Mouse (Mus musculus): ENCODE measurements around the gene Lrrc75b.
"Not testable (repeated sequence)": the region's sequence is repeated elsewhere in the genome, so short reads cannot be mapped to it uniquely, and the experiment has no call there.

Gene Lrrc75b

DNA sequence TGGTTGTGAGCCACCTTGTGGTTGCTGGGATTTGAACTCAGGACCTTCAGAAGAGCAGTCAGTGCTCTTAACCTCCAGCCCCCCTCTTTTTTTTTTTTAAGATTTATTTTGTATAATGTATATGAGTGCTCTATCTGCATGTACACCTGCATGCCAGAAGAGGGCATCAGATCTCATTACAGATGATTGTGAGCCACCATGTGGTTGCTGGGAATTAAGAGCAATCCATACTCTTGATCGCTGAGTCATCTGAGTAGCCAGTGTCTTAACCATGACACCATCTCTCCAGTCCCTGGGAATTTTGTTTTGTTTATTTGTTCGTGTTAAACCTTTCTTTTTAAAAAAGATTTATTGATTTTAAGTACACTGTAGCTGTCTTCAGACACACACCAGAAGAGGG, 6.6 kb upstream of the Lrrc75b start:
- not testable (repeated sequence) for DNase-seq

DNA sequence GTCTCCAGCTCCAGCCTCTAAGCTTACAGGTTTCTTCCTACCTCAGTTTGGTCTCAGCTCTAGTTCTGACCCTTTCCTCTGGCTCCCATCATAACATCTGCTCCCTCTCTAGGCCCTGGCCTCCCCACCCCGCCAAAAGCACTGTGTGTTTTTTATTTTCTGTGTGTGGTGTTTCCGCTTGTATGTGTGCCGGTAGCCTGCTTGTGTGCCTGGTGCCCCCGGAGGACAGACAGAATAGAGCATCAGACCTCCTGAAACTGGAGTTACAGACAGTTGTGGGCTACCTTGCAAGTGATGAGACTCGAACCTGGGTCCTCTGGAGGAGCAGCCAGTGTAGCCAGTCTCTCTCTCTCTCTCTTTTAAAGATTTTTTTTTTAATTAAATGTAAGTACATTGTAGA, 6.2 kb upstream of the Lrrc75b start:
- no peak for DNase-seq

DNA sequence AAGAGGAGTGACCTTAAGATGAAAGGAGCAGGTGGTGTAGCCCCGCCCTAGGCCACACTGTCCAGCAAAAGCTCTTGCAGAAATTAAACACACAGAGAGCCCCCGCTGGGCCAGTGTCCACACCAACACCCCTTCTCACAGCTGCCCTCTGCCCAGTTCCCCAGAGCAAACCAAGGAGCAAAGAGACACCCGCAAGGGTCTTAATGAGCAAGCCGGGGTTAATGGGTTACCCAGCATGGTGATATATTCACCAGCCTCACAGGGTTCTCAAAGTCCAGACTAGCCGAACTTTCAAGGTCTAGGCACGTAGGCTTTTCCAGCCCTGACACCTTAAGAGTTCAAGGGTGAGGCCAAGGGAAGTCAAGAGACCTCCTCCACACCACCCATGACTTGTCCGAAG, 5.8 kb upstream of the Lrrc75b start:
- no peak for DNase-seq

DNA sequence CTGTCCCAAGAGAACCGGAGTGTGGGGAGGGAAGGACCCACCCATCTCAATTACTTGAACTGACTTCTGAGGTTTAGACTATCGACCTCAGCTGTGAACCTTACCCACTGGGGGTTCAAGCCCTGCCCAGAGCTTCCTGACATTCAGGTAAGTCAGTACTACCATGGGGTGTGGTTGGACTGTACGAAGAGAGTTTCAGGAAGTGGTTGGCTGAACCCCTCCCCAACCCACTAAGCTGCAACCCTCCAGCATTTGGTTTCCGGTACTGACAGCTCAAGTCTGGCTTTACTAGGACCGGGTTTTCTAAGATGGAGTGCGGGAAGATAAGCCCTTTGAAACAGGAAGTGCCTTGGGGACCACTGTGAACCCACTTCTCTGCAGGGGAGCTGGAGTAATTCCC, 5.3 kb upstream of the Lrrc75b start:
- DNase-seq: peak; percentile 24

DNA sequence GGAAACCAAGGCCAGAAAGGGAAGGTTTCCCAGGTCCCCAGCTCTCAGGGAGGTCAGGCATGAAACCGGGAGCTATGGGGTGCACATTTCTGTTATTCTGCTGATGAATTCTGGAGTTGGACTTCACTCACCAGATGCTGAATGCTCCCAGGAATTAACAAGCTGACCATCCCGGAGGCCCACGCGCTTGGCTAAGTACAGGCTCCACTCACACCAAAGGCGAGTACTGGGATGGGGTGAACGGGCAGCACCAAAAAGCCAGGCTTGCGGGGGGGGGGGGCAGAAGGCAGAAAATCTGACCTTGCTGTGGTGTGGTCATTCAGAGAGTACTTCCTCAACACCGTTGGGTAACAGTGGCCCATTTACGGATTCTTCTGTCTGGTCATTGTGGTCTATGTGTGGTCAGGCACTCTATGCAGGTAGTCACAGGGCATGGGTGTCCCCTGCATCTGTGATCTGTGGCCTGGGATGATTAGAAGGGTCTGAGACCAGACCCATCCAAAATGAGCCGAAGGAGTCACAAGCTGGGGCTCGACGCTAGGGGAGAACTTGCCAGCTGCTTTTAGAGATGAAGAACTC, 4.6 kb upstream of the Lrrc75b start:
- DNase-seq: no peak

DNA sequence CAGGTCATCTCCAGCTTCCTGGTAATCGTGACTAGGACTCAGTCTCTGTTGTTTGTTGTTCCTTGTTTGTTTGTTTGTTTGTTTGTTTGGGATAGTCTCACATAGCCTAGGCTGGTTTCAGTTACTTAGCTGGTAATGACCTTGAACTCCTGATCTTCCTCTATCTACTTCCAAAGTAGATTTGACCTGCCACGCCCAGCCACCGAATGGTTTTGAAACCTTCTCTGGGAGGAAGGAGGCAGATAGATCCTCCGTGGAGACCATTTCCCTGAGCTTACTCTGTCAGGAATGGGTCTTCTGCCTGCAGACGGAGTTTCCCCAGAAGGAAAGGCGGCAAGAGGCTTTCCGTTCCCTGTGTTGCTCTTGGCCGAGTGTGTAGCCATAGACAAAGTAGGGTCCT, 2.5 kb upstream of the Lrrc75b start:
- no peak for DNase-seq

DNA sequence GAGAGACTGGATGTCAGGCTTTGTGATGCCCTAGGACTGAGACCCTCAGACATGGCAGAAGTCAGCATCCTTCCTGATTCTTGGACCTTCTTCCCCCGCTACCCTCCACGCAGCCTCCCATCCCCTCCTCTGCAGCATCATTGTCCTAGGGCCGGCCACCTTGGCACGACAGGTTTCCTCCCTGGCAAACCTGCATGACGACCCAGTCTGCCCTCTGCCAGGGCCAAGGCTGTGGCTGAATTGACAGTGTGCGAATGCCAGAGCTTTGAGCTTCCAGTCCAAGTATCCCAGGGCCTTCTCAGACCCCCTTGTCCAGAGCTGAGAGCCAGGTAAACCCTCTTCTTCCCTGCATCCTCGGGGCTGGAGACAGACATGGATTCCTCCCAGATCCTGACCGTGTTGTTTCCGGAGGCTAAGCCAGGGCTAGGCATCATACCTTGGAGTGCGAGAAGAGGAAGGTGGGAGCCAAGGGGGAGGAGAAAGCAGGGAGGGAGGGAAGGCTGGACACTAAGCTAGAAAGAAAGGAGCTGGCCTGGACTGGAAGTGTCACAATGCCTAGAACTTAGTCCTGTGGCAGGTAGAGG, 1.0 kb upstream of the Lrrc75b start, which contains the start of gene Ggt1:
Gene Ggt1, plus strand, starts transcription at position 534 of the 584 bp plus-strand sequence.
- no peak for DNase-seq

DNA sequence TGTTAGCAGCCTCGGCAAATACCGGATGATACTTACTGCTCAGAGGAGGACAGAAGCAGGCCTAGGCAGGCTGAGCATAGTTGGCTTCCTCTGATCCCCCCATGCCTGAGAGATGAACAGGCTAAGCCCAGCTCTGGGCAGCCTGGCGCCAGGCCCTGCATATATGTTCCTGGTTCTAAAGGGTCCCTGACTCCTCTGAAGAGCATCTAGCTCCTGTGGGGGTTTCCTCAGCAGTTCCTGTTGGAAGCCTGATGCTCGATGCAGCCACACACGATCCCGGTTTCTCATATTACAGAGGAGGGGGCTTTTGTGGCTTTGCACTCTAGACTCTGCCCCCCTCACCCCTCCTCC, 394 bp upstream of the Lrrc75b start:
- no peak for DNase-seq

DNA sequence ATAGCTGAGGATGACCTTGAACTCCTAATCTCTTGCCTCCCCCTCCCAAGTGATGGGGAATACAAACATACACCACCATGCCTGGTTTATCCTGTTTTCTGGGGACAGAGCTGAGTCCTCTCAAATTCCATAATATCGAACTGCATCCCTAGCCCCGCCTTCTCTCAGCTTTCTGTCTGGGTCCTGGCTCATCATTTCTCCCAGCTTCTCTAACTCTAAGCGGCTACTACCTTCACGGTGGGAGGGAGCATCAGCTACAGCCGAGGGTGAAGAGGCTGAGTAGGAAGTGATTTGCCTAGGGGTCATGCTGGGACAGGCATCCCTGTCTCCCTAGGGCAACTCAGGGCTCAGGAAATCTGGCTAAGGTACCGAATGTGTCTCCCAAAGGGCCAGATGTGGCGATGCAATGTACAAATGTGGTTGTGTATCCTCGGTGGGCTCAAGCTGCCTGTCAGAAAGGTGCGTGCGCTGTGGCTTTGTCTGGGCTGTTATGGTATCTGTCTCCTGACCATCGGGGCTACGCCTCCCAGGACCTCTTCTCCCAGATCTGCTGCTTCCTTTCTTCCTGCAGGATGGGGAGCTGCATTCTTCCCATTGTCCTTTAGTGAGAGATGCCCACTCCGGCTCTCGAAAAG, 972 bp downstream of the Lrrc75b start:
- no peak for DNase-seq

DNA sequence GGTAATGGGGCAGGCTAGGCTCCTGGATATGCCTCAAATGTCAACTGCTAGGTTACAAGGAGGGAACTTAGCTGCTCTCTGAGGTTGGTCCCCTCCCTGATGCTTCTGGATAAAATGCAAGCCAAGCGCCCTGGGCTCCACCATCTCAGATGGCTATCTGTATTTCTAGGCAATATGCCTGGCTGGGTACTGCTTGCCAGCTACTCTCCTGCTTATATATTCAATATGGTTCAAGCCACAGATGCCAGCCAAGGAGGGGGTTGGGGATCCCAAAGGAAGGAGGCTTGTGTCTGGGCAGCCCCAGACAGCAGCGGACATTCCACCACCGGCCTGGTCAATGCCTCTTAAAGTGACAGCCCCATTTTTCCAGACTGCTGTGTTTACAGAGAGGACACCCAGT, 1.6 kb downstream of the Lrrc75b start:
- no peak for DNase-seq

DNA sequence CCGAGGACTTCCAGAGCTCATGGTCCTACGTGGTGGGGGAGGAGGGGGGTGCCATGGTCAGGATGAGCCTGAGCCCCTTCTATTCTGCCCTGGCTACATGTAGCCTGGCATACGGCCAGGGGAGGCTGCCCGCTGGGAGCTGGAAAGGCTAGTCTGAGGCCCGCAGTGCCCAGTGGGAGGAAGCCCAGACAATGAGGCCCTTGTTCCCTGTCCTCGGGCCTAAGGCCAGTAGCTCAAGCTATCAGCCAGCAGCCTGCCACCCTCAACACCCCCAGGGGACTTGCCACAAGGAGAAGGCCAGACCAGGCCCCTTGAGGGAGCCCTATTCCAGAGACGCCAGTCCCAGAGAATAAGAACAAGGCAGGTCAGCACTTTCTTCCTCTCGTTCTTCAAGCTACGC, 4.1 kb downstream of the Lrrc75b start:
- DNase-seq: no peak

DNA sequence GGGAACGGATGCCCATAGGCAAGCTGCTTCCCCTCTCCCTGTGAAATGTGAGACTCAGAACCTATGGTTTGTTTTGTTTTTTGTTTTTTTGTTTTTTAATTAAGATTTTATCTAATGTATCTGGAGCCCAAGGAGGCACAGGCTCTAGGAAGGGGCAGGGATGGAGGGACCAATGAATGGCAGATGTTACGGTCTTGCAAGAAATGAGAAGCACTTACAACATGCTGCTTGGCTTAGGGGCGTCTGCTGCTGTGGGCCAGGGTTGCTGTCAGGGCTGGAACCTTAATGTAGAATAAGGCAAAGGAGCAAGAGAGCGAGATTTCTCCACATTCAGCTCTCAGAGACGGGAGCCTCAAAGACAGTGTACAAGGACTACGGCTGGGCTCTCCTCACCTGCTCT, 4.6 kb downstream of the Lrrc75b start:
- DNase-seq: no peak

DNA sequence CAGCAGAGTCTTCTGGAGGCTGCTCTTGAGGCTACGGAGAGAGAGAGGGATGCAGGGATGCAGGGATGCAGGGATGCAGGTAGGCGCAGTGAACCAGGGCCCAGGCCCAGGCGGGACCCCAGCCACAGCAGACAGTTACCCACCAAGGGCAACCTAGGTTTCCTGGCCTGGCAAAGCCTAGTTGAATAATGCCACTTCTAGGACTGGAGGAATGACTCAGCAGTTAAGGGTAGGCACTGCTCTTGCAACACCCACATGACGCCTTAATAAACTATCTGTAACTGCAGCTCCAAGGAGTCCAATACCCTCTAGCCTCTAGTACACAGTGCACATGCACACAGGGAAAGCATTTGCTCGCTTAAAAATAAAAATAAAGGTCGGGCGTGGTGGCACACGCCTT, 6.0 kb downstream of the Lrrc75b start:
- no peak for DNase-seq

DNA sequence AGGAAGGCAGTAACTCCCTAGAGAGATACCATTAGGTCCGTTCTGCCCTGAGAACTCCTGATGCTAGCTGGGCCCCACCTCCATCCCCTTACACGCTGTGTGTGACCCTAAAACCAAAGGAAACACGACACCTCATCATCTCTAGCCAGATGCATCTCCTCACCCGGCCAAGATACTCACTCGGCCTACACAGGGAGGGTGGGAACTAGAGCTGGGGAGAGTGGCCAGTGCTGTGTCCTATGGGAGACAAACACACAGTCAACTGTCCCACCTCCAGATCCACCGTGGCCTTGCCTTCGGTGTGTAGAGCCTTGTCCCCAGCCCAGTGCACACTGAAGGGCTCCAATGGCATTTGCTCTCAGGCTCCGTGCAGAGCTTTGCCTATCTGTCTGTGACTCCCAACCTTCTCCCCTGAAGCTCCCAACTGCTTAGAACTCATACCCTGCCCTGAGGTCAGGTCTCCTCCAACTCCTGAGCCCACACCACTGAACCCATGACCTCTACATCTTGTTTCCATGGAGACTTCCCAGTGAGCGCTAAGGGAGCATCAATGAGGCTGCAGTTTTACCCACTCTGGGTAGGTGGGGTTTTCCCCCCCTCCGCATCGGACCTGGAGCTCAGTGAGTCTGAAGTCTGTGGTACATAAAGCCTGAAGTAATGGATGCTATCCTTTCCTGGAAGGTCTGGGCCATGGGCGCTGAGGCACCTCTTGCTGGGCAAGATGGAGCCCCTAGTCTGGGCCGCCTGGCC, 7.3 kb downstream of the Lrrc75b start:
- no peak for DNase-seq

DNA sequence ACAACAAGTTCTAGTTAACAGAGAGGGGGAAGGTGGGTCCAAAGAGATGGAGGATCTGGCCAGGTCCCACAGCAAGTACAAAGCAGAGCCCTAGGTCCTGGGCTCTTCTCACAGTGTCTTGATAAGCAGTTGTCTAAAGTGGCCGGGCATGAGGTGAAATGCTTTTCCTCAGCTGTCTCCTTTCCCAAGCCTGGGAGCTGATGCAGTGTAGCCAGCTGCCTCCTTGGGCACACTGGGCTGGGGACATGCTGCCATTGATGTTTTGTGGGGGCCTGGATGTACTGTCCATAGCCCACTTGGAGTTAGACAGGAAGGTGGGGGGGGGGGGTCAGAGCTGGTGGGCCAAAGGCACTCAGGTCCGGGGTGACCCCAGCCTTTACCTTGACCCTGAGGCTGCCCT, 8.0 kb downstream of the Lrrc75b start:
- DNase-seq: no peak

DNA sequence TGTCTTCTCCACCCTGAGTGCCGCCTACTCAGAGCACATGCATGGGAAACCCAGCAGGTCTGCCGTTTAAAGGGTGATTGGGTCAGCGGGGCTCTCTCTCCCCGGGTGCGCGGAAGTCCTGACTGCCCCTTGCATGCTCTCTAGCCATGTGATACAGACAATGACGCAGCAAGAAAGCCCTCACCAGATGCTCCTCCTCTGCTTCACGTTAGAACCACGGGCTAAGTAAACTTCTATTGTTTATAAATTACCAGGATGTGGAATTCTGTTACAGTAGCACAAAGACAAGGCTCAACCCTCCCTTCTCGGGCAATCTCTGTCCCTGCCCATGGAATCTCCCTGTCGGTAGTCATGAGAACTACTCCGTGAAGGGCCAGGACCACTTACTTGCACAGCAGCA, 9.0 kb downstream of the Lrrc75b start:
- no peak for DNase-seq

DNA sequence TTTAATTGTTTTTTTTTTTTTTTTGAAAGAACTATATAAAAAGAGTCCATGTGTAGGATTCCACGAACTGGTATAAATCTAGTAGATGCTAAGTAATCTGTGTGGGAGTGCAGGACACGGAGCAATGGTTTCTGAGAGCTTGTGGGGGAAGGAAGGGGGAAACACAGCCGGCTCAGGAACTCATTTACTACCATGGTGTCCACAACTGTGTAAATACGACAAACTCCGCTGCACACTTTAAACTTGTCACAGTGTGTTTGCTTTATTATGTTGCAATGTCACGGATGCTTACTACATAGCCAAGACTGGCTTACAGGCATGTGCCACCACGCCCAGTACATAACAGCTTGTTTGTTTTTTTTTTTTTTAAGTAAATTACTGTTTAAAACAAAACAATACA, 10.2 kb downstream of the Lrrc75b start:
- DNase-seq: no peak

DNA sequence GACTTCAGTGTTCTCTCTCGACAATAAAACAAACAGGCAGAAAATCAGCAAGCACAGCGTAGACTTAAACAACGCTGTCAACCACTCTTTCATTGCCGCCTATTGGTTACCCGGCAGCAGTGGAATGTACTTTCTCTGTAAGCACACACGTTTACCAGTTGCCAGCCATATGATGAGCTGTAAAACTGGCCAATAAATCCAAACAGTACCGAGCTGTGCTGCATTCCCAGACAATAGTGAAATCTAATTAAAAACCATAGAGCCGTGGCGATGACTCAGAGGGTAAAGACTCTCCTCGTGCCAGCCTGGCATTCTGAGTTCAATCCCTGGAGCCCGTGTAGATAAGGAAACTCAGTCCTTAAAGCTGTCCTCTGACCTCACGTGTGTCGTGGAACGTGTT, 11.6 kb downstream of the Lrrc75b start:
- no peak for DNase-seq

DNA sequence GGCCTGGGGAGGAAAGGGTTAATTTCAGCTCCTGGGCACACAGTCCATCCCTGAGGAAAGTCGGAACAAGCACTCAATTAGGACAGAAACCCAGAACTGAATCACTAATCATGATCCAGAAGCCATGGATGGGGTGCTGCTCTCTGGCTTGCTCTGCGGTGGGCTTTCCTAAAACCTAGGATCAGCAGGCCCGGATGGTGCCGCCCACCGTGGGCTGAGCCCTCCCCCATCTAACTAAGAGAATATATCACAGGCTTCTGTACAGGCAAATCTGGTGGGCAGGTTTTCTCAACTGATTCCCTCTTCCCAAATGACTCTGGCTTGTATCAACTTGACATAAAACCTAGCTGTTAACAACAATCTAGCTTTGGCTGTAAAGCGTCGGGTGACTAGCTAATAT, 12.2 kb downstream of the Lrrc75b start:
- DNase-seq: no peak

DNA sequence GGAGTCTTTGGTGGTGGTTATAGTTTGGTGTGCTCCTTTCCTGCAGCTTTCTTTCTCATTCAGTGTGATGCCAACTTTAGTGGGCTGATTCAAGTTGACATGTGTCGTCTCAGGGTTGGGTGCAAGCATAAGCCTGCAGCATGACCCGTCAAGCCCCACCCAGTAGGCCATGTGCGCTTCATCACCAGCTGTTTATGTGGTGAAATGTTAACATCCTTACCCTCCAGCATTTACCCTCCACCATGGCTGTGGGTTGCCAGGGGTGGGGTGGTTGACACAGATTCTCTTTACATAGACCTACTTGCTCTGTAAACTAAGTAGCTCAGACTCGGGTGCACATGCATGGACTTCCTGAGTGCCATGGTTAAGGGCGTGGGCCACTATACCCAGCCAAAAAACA, 24.0 kb downstream of the Lrrc75b start:
- no peak for DNase-seq

DNA sequence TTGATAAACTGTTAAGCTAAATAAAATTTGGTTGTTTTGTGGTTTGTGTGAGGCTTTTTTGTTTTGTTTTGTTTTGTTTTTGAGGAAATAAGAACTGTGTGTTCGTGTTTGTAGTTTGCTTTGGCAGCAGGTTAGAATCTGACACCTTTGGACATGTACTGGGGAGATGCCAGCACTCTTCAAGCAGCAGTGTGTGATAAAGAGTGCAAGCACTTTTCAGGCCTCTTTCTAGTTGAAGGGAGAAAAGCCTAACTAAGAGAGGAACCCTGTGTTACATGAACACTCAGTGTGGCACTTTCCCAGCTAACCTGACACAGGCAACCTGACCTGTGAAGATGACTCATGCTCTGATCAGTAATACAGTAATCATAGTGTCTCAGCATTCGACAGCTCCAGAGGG, 24.7 kb downstream of the Lrrc75b start:
- no peak for DNase-seq

DNA sequence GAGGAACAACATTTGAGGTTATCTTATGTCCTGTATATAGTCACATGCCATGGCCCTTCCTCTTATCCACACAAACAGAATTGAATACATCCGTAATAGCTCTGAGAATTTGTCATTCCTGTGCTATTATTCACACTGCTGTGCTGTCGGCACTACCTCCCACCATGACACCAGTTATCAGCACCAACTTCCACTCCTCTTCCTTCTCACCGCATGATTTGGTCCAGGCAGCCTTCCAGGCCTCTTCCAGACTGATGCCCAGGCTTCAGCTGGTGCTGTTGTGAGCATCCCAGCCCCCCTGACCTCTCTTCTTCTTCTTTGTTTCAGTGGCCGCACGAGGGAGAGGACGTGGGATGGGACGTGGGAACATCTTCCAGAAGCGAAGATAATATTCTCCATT, 25.2 kb downstream of the Lrrc75b start:
- no peak for DNase-seq

DNA sequence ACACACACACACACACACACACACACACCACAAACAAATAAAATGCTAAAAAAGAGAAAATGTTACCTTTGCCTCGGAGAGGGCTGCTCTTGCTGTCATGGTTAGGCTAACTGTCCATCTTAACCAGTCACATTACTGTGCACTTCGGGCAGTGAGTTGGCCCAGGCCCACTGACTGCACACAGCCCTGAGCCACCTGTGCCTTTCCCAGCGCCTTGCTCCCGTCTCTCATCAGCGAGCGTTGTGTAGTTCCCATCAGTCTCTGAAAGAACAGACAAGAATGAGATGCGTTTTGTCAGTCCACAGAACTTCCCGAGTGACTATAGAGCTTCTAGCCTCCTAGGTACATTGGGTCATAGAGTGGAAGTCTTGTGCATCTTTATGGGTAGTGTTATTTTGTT, 25.9 kb downstream of the Lrrc75b start:
- DNase-seq: no peak

DNA sequence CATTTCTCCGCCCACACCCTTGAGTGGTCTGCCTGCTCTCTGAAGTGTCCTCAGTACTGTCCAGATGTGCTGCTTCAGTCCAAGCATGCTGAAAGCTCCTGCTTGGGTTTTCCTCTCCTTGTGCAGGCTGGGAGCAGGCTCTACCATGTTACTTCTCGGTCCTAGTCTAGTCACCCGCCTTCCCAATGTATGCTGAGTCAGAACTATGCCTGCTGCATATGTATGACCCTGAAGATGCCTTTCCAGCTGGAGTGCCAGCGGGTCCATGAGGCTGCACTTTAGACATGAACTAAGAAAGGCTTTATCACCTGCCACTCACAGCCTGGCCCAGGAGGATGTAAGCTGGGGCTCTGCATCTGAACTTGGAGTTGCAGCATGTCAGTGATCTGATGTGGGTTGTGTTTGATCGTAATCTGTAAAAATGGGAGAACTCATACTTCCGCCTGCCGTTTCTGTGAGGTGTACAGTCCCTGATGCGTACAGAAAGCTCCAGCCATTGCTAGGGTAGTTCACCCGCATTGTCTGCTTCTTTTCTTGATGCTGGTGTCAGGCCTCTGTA, 28.5 kb downstream of the Lrrc75b start:
- DNase-seq: no peak

Data from liver (tissue).